Mouse (Mus musculus): ENCODE data around the gene Slc35f2.

GRCm38 (mm10) chr9:53768486-53768885 is 2.9 kb upstream of the Slc35f2 start:
- TF ChIP-seq MAX (IDR thresholded peaks at IDR 0.05; ENCODE audit: low read depth) (no peak), MYOD1 (IDR thresholded peaks at IDR 0.05; ENCODE audit: control insufficient read depth in 1 of 3, insufficient read length in 2 of 3, low read depth in 2 of 3) (no peak), USF1 (IDR thresholded peaks at IDR 0.05; ENCODE audit: low read depth) (no peak), TCF12 (IDR thresholded peaks at IDR 0.05; ENCODE audit: insufficient read depth, poor library complexity, severe bottlenecking) (no peak), POLR2AphosphoS2 (IDR thresholded peaks at IDR 0.05; ENCODE audit: insufficient read length, low read depth) (no peak), SRF (IDR thresholded peaks at IDR 0.05; ENCODE audit: control insufficient read depth, insufficient read length, low read depth) (no peak), MYOG (IDR thresholded peaks at IDR 0.05; ENCODE audit: control insufficient read depth in 1 of 3, insufficient read depth in 1 of 3, insufficient read length in 2 of 3, low read depth in 2 of 3) (no peak)
